Mouse (Mus musculus) right cerebral cortex, adult 18-20 months (tissue): ENCODE measurements around the gene Pde6g.
A peak's percentile ranks its signal among the peaks of the same experiment; 100 is the strongest.

Experiments
- DNase-seq: peaks from one replicate; pipeline ENCODE4 v3.0.0; 2022; ENCODE audit warnings: mixed read lengths

Gene Pde6g

DNA sequence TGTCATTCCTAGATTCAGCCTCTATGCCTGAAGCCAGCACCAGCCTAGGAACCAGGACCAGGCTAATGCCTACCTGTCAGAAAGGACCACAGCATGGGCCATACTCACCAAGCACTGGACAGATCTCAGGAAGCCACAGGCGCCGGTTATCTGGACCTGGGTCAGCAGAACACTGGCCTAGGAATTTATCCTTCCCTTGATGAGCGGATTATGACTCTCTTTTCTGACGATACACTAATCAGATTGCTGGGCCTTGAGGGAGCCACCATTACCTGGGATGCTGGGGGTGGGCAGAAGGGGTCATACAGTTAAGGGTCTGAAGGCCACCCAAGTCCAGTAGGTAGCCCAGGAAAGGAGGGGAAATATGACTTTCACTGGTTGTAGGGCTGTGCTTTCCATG is at the start of gene Pde6g:
Pde6g (minus strand) TSS at position 195 of the 400 bp plus-strand sequence.
- no peak for DNase-seq

DNA sequence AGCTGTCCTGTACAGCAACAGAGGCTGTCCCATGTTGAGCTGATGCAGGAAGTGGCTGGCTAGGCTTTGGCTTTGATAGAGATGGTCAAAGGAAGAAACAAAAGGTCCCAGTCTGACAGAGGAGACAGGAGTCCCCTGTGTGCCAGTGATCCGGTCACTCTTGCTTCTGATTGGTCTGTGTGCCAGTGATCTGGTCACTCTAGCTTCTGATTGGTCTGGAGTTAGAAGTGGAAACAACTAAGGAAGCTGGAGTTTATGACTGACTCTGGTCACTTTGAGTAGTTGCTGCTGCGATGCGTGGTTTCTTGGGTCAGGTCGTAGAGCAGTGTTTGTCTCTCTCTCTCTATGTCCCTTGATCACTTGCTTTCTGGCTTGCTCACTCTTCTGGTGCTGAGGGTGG is 48.4 kb upstream of the Pde6g start:
- DNase-seq: no peak

DNA sequence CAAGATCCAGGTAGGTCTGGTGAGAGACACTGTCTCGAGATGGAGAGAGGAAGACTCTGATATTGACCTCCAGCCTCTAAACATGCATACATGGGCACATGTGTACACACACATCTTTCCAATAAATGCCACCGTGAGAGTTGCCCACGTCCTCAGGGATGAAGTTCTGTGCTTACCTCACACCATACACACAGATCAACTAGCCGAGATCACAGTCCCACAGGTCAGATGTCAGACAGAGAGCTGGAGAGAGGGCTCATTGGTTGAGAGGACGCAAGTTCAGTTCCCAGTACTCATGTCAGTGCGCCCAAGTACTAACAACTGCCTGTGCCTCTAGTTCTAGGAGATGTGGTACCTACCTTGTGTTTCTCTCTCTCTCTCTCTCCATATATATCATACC is 47.7 kb upstream of the Pde6g start:
- no peak for DNase-seq

DNA sequence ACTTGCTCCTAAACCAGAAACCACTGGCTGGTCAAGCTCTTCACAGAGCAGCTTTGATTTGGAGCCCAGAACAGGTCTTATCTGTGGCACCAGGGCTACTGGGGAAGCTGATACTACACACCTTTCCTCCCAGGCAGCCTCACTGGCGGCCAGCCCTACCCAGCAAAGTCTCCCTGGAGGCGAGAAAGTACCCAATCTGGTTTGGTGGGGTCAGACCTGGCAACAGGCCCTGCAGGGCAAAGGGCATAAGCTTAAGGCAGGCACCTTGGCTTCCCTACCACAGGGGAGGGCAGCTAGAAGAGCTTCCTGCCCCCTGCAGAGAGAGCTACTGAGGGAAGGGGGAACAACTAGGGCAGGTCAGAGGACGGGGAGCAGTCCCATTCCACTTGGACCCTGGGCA is 47.1 kb upstream of the Pde6g start:
- DNase-seq: no peak

DNA sequence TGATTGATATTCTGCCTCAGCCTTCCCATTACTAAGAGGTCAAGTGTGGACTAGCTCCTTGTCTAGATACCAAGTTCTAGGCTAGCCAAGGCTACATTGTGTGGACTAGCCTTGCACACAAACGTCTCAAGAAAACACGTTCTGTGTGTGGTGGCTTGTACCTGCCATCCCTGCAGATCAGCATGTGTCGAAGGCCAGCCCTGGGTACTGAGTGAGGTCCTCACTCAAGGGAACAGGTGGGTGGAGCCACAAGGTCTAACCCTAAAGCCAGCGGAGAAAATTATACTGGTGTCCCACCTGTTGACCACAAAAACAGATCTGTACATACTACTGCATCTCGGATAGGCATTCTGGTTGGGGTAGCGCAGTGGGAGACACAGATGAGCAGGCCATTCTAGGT is 46.6 kb upstream of the Pde6g start:
- no peak for DNase-seq

DNA sequence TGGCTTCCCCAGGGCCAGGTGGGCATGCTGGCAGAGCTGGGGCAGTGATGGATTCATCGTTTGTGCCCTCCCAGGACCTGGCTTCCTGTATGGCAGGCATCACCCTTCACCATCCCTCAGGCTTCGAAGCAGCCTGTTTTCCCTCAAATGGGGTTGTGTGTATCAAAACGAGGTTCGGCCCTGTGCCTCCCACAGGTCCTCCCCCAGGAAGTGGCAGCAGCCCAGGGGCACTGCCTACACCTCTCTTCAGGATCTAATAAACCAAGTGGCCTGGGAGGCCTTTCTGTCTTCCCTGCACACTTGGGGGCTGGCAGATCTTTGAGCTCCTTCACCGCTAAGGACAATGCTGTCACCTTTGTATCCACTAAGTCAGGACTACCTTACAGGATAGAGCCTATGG is 45.6 kb upstream of the Pde6g start:
- DNase-seq: no peak

DNA sequence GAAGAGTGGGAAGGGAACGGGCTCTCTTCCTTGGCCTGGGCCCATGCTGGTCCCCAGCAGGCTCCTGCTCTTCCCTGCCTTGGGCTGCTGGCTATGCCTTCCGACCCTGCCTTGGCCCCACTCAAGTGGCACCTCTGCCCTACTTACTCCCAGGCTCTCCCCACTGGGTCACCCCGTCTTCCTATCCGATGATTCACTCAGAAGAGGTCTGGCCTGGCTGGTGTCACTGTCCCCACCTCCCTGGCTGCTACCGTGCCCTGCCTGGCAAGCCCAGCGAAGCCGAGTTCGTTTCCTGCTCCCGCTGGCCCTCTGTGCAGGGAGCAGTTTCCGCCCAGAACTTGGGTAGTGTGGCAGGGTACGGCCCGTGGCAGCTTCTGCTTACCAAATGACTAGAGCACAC is 44.9 kb upstream of the Pde6g start:
- DNase-seq: no peak

DNA sequence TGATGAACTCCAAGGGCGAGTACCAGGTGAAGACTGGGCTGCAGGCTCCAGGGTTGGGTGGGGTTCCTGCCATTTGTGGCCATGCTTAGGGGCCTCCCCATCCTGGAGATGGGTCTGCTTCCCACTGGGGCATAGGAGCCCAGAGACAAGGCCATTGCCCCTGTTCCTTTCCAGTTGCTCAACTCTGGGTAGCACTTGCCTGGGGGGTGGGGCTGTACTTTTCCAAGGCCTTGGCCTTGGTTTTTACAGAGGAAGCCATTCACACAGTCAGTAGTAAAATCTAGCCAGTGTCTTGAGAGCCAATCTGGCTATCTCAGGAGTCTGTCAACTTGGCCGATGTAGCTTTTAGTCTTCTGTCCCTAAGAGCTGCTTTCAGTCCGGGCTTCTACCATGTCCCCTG is 44.1 kb upstream of the Pde6g start:
- DNase-seq: no peak

DNA sequence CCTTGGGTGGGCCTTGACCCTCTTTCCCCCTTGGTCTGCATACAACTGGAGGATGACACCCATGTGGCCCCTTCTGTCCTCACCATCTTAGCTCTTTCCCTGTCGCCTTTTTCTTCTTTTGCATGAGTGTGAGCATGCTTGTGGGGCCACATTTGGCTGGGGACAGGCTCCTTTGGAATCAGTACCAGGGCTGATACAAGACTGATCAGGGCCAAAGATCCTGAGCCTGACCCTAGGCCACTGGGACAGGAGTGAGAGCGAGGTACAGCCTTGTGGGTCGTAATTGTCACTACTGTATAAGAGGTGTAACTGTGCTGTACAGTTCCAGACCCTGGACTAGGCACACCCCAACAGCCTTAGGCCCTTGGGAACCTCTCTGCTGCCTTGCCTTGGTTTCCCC is 40.6 kb upstream of the Pde6g start:
- no peak for DNase-seq

DNA sequence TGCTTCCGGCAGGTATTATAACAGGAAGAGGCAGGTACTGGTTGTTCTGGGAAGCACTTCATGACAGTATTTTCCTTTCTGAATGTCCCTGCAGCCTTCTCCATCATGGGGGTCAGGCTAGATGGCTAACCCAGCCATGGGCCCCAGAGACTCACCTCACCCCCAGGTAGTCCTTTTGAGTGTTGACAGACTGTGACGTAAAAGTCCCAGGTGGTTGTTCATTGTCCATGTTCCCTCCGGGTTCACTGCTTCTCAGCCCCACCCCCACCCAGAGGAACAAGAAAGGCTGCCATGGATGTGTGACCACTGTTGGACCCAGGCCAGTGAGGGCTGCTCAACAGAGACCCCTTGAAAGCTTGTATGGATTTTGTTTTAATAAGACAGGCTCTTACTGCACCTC is 40.1 kb upstream of the Pde6g start:
- no peak for DNase-seq

- DNase-seq: no peak
Observed at GRCm38 (mm10) chr11:120492878-120493203, 39.5 kb upstream of the Pde6g start.

DNA sequence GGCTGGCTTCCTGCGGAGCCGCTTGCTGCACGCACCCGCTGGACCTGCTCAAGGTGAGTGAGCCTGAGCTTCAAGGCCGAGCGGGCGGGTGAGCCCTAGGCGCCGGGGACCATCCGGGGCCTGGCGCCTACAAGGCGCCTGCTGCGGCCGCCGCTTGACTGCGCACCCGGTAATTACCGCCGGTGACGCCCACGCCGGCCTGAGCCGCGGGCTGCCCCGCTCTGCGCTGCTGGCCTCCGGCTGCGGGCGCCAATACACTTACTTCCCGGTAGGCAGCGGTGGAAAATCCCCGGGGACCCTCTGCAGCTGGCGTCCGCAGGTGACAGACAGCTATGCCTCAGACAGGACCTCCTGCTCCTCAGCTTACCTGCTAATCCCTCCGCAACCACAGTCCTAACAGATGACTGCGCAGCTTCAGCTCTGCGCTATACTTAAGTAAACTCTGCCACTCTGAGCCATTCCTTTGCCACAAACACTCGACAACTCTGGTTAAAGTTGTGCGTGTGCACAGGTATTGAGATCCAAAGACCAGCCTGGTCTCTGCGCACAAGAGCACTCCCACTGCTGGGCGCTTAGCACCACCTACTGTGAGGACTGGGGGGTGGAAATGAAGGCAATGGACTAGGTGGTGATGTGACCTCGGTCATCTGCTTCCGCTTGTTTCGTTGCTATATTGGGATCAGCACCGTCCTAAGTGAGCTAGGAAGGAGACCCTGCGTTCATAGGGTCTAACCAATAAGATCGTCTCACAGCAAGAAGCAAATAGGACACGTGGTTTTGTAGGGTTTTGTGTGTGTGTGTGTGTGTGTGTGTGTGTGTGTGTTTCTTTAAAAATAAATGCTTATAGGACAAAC is 39.0 kb upstream of the Pde6g start:
- peak; percentile 23 for DNase-seq

DNA sequence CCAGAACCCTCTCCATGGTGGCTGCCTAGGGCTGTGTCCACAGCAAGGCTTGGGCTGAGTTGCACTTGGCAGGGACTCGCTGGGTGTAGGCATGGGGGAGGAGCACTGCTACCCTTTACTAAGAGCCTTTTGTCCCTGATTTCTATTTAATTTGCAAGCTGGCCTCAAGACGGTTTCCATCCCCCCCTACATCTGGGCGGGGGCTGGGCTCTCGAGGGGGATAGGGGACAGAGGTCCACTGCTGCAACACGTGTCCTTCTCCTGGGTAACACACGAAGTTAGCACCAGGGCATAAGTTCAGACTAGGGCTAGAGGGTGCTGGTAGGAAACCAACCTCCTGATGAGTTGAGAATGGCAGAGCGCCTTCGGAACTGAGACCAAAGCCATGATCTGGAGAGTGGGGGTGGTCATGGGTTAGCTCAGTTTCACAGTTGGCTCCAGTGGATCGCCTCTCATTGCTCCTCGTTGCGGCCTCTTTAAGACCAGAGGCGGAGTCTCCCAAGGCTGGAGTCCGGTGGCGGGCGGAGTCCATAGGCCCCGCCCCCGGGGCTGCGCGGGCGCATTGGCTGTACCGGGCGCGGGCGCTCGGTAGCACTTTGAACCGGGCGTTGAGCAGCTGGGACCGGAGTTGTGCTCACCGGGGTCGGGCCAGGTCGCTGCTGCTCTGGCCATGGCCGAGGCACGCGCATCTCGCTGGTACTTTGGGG is 38.2 kb upstream of the Pde6g start, which contains the start of gene Slc25a10:
Slc25a10 (plus strand) TSS at position 524 of the 707 bp plus-strand sequence.
- DNase-seq: peak; percentile 92

GRCm38 (mm10) chr11:120490291-120491046 is 37.2 kb upstream of the Pde6g start:
- DNase-seq: no peak

DNA sequence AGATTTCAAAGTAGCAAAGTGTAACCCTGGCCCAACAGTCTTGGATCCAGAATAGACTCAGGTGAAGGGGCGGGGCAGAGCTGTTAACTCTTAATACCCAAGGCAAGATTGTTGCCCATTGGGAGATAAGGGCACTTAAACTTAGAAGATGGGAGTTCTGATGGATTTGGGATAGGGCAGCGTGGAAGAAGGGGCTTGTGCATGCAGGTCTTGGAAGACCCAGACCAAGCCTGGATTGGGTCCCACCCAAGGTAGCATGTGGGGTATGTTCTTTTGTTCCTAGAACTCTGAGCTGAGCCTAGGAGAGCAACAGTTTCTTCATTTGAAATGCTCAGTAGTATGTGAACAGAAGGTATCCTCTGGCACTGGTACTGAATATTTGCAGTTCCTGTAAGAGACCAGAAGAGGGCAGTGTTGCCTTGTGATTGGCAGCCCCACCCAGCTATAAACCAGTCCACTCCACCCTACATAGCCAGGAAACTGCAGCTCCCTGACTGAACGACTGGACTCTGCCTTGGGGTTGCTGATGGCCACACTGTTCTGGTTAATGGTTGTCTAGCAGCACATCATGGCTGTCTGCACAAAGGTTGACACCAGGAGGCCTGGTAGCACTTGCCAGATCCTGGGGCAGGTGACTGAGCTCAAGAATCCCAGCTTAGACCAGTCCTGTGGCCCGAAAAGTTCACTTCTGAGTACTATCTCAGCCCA is 35.9 kb upstream of the Pde6g start:
- peak; percentile 71 for DNase-seq

- no peak for DNase-seq
Observed at GRCm38 (mm10) chr11:120488516-120488915, 35.2 kb upstream of the Pde6g start.

- no peak for DNase-seq
Observed at GRCm38 (mm10) chr11:120485251-120485650, 32.0 kb upstream of the Pde6g start.

DNA sequence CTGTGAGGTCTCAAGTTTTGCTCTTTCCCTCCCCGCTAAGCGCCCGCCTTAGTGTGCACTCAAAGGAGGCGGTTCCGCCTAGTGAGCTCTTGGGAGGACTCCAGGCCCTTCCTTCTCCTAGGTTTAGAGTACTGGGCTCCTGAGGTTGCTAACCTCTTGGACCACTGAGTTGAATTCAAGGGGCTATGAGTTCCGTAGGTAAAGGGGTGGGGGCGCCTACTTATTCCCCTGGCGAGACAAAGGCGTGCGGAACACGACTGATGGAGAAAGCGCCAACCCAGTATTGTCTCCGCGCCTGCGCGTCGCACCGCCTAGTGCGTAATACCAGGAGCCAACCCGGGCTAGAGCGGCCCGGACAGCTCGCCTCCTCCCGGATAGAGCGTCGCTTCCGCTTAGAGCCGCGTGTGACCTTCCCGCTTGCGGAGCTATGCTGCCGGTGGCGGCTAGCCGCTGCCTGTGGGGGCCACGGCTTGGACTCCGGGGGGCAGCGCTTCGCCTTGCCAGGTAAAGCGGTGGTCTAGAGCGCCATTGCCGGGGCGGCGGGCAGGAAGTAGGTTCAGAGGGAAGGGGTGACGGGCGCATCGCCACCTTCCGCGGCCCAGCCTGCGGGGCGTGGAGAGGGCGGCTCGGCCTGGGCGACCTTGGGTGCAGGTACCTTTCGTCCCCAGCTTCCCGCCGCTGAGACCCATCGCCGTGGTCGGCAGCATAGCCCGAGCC is 31.1 kb upstream of the Pde6g start, which contains the start of gene Mrpl12:
Mrpl12 (plus strand) TSS at position 349 of the 717 bp plus-strand sequence.
- peak; percentile 93 for DNase-seq

GRCm38 (mm10) chr11:120483448-120483934 is 30.2 kb upstream of the Pde6g start:
- DNase-seq: no peak

GRCm38 (mm10) chr11:120472052-120472451 is 18.8 kb upstream of the Pde6g start:
- DNase-seq: no peak

- no peak for DNase-seq
Observed at GRCm38 (mm10) chr11:120467736-120468092, 14.4 kb upstream of the Pde6g start.
